Mouse (Mus musculus): ENCODE measurements around the gene Lrrk1. TPM values are rescaled to one million over a fixed set of nuclear protein-coding genes. Genes with fewer than 3 reads are reported as not detected.

The Lrrk1 gene
- polyA plus RNA-seq (2014; fragmentation: Illumina TruSeq; extraction: RNeasy Lipid Tissue Mini Kit (QIAGEN cat#74804); ENCODE audit: low read depth, low replicate concordance): 7.9 TPM

GRCm38 (mm10) chr7:66387813-66388521 lies at the start of gene Lrrk1:
Gene Lrrk1 (minus strand): TSS chr7:66388350.

DNA sequence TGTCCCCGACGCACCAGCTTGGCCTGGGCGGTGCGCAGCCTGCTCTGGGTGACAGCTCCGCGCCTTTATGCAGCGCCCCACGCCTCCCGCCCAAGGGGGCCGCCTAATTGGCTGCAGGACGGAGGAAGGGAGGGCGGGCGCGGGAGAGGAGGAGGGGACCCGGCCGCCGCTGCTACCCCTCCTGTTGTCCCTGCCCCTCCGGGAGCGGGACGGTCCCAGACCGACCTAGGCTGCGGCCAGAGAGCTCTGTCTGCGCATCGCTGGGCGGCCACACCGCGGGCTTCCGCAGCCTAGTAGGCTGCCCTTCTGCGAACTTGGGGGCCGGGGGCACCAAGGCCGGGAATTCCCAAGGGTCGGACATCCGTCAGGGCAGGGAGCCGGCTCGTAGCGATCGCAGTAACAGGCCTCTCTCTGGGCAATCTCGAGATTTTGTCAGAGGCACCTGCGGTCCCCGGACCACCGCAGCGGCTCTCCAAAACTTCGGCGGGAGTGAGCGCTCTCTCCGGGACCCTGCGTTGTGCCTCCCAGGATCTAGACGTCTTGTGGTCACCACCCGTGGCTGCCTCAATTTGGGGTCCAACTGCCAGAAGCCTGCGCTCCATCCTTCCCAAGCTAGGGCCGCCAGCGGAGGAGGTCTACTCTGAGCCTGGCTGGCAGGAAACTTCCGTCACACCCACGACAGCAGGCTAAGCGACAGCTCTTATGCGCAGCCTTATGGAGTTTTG lies 39.4 kb upstream of the Lrrk1 start, which contains the start of gene Aldh1a3:
Gene Aldh1a3 (minus strand): TSS at position 81 of the 725 bp plus-strand sequence.

GRCm38 (mm10) chr7:66365904-66366303 lies 22.2 kb downstream of the Lrrk1 start, which contains the start of gene Gm10974:
Gene Gm10974 (plus strand): TSS chr7:66365905.

Other genes starting within 250 kb of the Lrrk1 start
- not detected for gene Gm10974, start 22.4 kb downstream of the Lrrk1 start, polyA plus RNA-seq (2014; fragmentation: Illumina TruSeq; extraction: RNeasy Lipid Tissue Mini Kit (QIAGEN cat#74804); ENCODE audit: low read depth, low replicate concordance)
- gene Aldh1a3, start 39.2 kb upstream of the Lrrk1 start, polyA plus RNA-seq (2014; fragmentation: Illumina TruSeq; extraction: RNeasy Lipid Tissue Mini Kit (QIAGEN cat#74804); ENCODE audit: low read depth, low replicate concordance): 0.97 TPM